In the genomic region with DNA sequence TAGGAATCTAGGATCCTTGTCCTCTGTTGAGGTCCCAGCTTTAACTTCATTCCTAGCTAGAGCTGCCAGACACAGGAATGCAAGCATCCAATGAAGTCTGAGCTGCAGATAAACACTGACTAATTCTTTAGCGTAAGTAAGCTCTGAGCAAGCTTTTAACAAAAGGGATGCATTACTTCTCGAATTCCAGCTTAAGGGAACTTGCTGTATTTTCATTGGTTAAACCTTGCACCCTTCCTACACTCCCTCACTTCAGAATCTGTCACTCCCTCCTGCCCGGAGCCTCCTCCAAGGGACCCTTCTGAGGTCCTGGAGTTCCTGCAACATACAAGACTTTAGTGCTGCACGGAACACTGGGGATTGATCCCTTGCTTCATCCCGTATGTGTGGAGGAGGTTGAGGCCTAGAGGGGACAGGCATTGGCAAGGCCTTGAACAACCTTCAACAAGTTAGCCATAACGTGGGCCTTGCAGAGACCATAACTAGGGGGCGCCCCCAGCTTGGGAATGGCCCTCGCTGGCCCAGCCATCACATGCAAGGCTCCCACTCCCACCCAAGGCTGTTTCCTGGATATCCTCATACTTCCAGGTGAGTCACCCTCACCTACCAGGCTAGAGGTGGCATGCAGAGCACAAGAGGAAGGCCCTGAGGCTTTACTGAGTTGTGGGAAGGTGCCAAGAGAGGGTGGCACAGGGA, we compare ENCODE assay signal across 1 mouse cellular context.
A peak's percentile ranks its signal among the peaks of the same experiment; 100 is the strongest.
TF ChIP-seq lines count a peak whose summit lies in the region.

No protein-coding gene starts in this region.

TF ChIP-seq in CH12.LX, 34 proteins besides CTCF, POLR2A, EP300 and RAD21:
- peak; percentile 68 for TF ChIP-seq SMC3 (IDR thresholded peaks at IDR 0.05; ENCODE audit: low read depth, low read length)
- 0 out of 2 replicates have a peak, but pooled peaks have one; percentile 12 for TF ChIP-seq ELF1 (IDR thresholded peaks at IDR 0.05; ENCODE audit: low read depth, low read length)
- TF ChIP-seq ZKSCAN1 (IDR thresholded peaks at IDR 0.05; ENCODE audit: borderline replicate concordance, low read depth, low read length), result no peak
